Mouse (Mus musculus): ENCODE data around the gene Rnf227.
A peak's percentile ranks its signal among the peaks of the same experiment; 100 is the strongest.

The Rnf227 gene

GRCm38 (mm10) chr11:69372056-69372779, 32.0 kb downstream of the Rnf227 start:
- peak; percentile 53 to 60 for DNase-seq

GRCm38 (mm10) chr11:69372780-69373170, 32.5 kb downstream of the Rnf227 start:
- peak in 1 of 2 experiments; percentile 53 for DNase-seq

GRCm38 (mm10) chr11:69373223-69373965, 33.1 kb downstream of the Rnf227 start:
- DNase-seq, result no peak

- DNase-seq, result no peak
Observed at GRCm38 (mm10) chr11:69375646-69376045, 35.4 kb downstream of the Rnf227 start.

GRCm38 (mm10) chr11:69377766-69378165, 37.5 kb downstream of the Rnf227 start:
- DNase-seq, result peak; percentile 71 to 92

- no peak for DNase-seq
Observed at GRCm38 (mm10) chr11:69379600-69379999, 39.3 kb downstream of the Rnf227 start.

- DNase-seq, result peak; percentile 74 to 77
Observed at GRCm38 (mm10) chr11:69381356-69381755, 41.1 kb downstream of the Rnf227 start.

- peak in 1 of 2 experiments; percentile 40 for DNase-seq
Observed at GRCm38 (mm10) chr11:69382478-69383105, 42.3 kb downstream of the Rnf227 start.

- peak; percentile 81 to 93 for DNase-seq
Observed at GRCm38 (mm10) chr11:69384979-69385378, 44.7 kb downstream of the Rnf227 start.

GRCm38 (mm10) chr11:69386758-69387157, 46.5 kb downstream of the Rnf227 start:
- DNase-seq, result no peak

GRCm38 (mm10) chr11:69388680-69389079, 48.4 kb downstream of the Rnf227 start:
- no peak for DNase-seq

- peak; percentile 77 to 82 for DNase-seq
Observed at GRCm38 (mm10) chr11:69389531-69390399, 49.5 kb downstream of the Rnf227 start.

GRCm38 (mm10) chr11:69390400-69391034, 50.3 kb downstream of the Rnf227 start:
- peak in 1 of 2 experiments; percentile 92 for DNase-seq
